Mouse (Mus musculus): ENCODE measurements at regions not wholly inside any gene's neighbourhood (a gene's known extent, or its start where the extent isn't known, plus 50 kb on each side); places are given as distances from the start of the nearest gene placed in this dataset.
"Not testable (repeated sequence)": the region's sequence is repeated elsewhere in the genome, so short reads cannot be mapped to it uniquely, and the experiment has no call there.

- DNase-seq (ENCODE audit: low spot score in 2 of 2) = no peak
Measured at GRCm38 (mm10) chr1:117354624-117355023, 342.3 kb upstream of the Gm28363 start.

DNA sequence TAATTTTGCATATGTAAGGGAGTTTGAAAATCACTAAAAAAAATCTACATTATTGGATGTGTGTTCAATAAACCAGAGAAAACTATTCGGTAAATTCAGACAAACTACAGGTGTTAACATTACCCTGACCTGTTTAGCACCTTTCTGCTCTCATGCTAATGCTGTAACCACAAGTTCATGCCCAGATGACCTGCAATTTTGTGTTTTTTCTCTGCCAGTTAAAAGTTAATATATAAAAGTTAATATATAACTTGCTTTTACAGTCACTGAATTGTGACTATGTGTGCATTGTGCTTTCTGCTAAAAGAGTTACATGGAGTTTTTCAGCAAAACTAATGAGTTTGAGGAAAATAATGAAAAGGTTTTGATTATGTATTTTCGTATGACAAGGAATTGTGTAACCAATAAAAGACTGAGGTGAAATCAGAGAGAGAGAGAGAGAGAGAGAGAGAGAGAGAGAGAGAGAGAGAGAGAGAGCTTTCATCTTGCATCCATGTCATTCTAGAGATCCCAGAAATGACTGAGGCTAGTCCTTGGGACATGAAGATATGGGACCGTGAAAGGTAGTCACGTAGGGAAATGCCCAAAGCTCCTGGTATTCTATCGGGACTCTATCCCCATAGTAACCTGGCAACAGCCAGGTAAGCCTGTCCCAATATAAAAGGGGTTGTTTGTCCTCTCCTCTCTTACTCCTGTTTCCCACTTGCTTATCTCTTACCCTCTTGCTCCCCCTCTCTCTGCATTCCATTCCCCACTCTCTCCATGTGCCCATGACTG, 340.3 kb upstream of the Gm28363 start:
- no peak for DNase-seq (ENCODE audit: low spot score in 2 of 2)

DNA sequence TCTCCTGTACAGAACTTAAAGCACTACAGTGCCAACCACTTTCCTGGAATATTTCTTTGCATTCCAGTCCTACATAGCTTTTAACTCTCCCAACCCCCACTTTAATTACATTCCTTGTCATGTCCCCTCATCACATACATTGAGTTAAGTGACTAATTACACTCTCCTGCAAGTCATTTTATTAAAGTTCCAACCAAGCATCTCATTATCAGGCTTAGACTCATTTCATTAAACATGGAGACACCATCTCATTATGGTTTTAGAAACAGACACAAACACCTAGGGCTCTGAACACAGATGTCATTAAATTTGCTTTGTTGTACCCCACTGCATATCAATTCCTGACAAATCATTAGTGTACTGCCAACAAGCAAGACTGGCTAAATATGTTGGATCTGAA, 332.9 kb upstream of the Gm28363 start:
- DNase-seq (ENCODE audit: low spot score in 2 of 2) = no peak

DNA sequence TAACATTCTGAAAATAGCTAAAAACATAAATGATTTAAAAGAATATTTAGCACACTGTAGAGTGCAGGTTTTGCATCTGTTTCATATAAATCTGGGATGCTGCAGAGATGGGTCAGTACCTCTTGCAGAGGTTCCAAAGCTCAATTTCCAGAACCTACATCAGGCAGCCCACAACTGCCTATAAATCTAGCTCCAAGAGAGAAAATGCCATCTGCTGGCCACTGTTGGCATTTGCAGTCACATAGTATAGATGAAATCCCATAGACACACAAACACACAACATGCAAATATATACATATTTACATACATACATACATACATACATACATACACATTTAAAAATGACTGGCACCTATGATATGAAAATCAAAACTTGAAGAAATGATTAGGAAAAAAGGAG, 284.6 kb upstream of the Gm28363 start:
- no peak for DNase-seq (ENCODE audit: low spot score in 2 of 2)

DNA sequence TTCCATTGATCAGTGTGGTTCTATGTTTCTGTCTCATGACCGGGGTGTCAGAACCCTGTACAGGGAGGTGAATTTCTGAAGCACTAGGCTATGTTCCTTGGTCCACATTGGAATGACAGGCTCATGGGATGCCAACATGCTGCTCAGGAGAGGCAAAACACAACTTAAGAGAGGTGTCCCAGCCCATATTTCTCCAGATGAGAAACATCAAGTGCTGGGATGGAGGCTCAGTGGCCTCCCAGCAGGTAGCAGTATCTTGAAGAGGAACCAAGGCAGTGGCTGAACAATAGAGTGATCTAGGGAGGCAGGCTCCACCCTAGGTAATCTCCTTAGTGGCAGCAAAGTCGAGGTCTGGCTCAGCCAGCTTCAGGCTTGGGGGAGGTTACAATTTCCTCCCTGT, 239.2 kb upstream of the Gm28363 start:
- DNase-seq (ENCODE audit: low spot score in 2 of 2) = no peak

GRCm38 (mm10) chr1:117458156-117458850, 238.6 kb upstream of the Gm28363 start:
- DNase-seq (ENCODE audit: low spot score in 2 of 2) = not testable (repeated sequence)

DNA sequence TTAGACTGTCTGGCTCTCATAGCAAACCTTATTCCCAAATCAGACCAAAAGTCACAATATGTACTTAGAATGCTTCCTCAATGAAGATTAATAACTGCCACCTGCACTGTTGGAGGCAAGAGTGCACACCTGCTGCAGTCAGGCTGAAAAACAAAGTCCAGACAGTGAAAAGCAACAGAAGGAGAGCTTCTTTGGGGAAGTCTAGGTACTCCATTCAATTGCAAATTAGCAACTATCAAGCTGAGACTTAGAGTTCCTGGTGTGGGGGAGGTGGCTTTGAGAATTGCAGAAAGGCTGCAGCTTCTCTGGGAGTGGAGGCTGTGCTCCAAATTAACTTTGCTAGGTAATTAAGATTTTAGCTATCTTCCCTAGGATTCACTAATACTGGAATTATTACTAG, 237.8 kb upstream of the Gm28363 start:
- DNase-seq (ENCODE audit: low spot score in 2 of 2) = not testable (repeated sequence)

DNA sequence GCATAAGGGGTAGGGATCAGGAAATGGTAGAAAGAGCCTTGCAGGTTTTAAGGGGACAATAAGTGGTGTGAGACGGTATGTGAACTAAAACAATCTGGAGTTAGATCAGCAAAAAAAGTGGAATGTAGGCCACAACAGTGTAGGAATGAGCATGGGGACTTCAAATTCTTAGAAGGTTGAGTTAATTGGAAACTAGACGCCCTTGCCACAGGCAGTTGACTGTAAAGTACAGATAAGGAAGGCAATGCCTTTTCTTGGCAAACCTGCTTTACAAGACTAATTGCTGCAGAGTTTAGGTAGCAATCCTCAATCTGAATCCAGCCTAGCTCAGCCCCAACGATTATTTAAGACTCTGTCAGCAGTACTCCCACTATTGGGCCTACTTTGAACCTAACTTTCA, 206.8 kb upstream of the Gm28363 start:
- DNase-seq (ENCODE audit: low spot score in 2 of 2) = no peak

DNA sequence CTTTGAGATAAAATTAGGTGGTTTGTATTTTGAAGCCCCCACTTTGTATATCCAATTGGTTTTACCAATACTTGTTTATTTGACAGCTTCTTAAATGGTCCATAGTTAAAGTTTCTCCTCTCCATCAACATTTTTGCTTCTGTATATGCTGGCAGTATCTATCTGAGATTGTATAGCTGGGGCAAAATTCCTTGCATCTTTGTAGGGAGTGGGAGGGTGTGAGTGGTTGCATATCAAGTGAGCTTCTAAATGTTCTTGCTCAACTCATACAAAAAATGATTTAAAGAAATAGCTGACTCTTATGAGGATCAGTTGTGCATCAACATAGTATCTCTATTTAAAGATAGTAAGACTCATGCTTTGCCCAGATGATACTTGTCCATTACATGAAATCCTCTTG, 199.9 kb upstream of the Gm28363 start:
- DNase-seq (ENCODE audit: low spot score in 2 of 2) = no peak

DNA sequence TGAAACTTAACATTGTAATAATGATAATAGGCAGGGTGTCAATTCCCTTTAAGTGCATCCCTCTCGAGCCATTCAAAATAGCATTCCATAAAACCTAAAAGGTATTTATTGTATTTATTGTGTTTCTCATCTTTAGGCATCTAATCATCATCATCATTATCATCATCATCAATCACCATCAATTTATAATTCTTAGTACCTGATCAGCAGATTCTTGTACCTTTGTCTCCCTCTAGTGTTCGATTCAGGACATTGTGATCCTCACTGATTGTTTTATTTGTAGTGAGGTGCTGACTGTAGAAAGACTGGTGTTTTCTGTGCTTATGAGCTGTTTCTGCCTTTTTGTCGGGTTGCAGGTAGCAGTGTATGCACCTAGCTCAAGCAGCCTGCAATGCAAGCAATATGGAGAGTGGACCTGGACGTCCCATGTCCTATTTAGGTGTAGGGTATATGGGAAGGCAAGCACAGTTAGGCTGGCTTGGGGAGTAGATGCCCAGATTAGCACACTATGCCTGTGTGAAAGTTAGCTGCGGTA, 177.4 kb upstream of the Gm28363 start:
- DNase-seq (ENCODE audit: low spot score in 2 of 2) = peak in 1 of 2 experiments; percentile 12
